ENCODE assay signal across 8 mouse cellular contexts in genomic region chr4:129120520-129121445, GRCm38 (mm10). TPM values are rescaled to one million over a fixed set of nuclear protein-coding genes. Genes with fewer than 3 reads are reported as not detected.
DNase-seq lines count a peak whose midpoint lies in the region; ATAC-seq and TF ChIP-seq lines count a peak whose summit lies in the region.

No protein-coding gene starts in this region.

- H3K36me3 ChIP-seq in intestine, embryonic 16.5 days (ENCODE audit: control insufficient read depth, insufficient read depth, low read length): no peaks in the 10 kb centered on the region
- no peaks in the 10 kb centered on the region for H3K36me3 ChIP-seq in liver, embryonic 11.5 days (ENCODE audit: control insufficient read depth, insufficient read depth, low read length)
- H3K36me3 ChIP-seq in midbrain, embryonic 16.5 days (ENCODE audit: control insufficient read depth, insufficient read depth, low read length): no peaks in the 10 kb centered on the region
- H3K36me3 ChIP-seq in stomach, embryonic 16.5 days (ENCODE audit: control insufficient read depth, insufficient read depth, low read length): no peaks in the 10 kb centered on the region

- ATAC-seq in intestine, embryonic 16.5 days: peak; percentile 76
- ATAC-seq in liver, embryonic 11.5 days (replicated peaks; ENCODE audit: low FRiP score): peak; percentile 51; the same call in 1 of the 2 replicates
- ATAC-seq in midbrain, embryonic 16.5 days: peak; percentile 41
- ATAC-seq in stomach, embryonic 16.5 days (ENCODE audit: insufficient read depth, low FRiP score): peak; percentile 72; the same call in 1 of the 2 replicates

- no peaks in the 10 kb centered on the region for H3K9me3 ChIP-seq in intestine, embryonic 16.5 days (ENCODE audit: control insufficient read depth, low read length)
- no peaks in the 10 kb centered on the region for H3K9me3 ChIP-seq in liver, embryonic 11.5 days (ENCODE audit: control insufficient read depth, low read length)
- no peaks in the 10 kb centered on the region for H3K9me3 ChIP-seq in midbrain, embryonic 16.5 days (replicated peaks; ENCODE audit: control insufficient read depth, low read length, poor library complexity, severe bottlenecking)
- no peaks in the 10 kb centered on the region for H3K9me3 ChIP-seq in stomach, embryonic 16.5 days (replicated peaks; ENCODE audit: control insufficient read depth, low read length)

- peak; percentile 61 to 67 for DNase-seq in cerebellum, postnatal 14 days
- no peak for DNase-seq in cerebellum, adult 11 months
- peak; percentile 84 to 88 for DNase-seq in adrenal gland, postnatal 36 days
- DNase-seq in gastrocnemius, adult 2 months: peak; percentile 68
- peak; percentile 85 for DNase-seq in liver, embryonic 11.5 days (ENCODE audit: low spot score)

- H3K4me1 ChIP-seq in intestine, embryonic 16.5 days (ENCODE audit: control insufficient read depth, insufficient read depth, low read length): peaks cover 12% of the 10 kb centered on the region
- H3K4me1 ChIP-seq in liver, embryonic 11.5 days (replicated peaks; ENCODE audit: control insufficient read depth, insufficient read depth, low read length): peaks cover 18% of the 10 kb centered on the region
- peaks cover 22% of the 10 kb centered on the region for H3K4me1 ChIP-seq in midbrain, embryonic 16.5 days (ENCODE audit: control insufficient read depth, insufficient read depth, low read length)
- H3K4me1 ChIP-seq in stomach, embryonic 16.5 days (ENCODE audit: control insufficient read depth, insufficient read depth, low read length): peaks cover 13% of the 10 kb centered on the region

- peak overlapping the region; percentile 55 for H3K4me3 ChIP-seq in gastrocnemius, adult 2 months
- peak overlapping the region; percentile 52 for H3K4me3 ChIP-seq in intestine, embryonic 16.5 days (ENCODE audit: low read length)
- H3K4me3 ChIP-seq in liver, embryonic 11.5 days (ENCODE audit: low read depth, low read length): peak overlapping the region; percentile 47
- H3K4me3 ChIP-seq in midbrain, embryonic 16.5 days (ENCODE audit: low read depth, low read length): peak overlapping the region; percentile 47
- peak overlapping the region; percentile 47 for H3K4me3 ChIP-seq in stomach, embryonic 16.5 days (replicated peaks; ENCODE audit: low read length)

- H3K27ac ChIP-seq in gastrocnemius, adult 2 months: no peak overlapping the region
- H3K27ac ChIP-seq in intestine, embryonic 16.5 days (ENCODE audit: low read length): no peak overlapping the region
- no peak overlapping the region for H3K27ac ChIP-seq in liver, embryonic 11.5 days (ENCODE audit: low read depth, low read length)
- H3K27ac ChIP-seq in midbrain, embryonic 16.5 days (ENCODE audit: low read length): peak overlapping the region; percentile 8; the same call in 1 of the 2 replicates
- no peak overlapping the region for H3K27ac ChIP-seq in stomach, embryonic 16.5 days (ENCODE audit: low read length)

- TF ChIP-seq CTCF in gastrocnemius, adult 2 months (IDR thresholded peaks at IDR 0.05): peak; percentile 24; the same call in 1 of the 2 replicates

- intact Hi-C loops in gastrocnemius, adult 2 months (cut with DNase I): no loop called here

- 1% methylated on average over 54 of the region's 59 CpGs for WGBS in intestine, embryonic 16.5 days
- 2% methylated on average over 53 of the region's 59 CpGs for WGBS in liver, embryonic 11.5 days
- under 1% methylated on average over 50 of the region's 59 CpGs for WGBS in midbrain, embryonic 16.5 days
- 1% methylated on average over 56 of the region's 59 CpGs for WGBS in stomach, embryonic 16.5 days

- peaks cover 26% of the 10 kb centered on the region for H3K27me3 ChIP-seq in intestine, embryonic 16.5 days (replicated peaks; ENCODE audit: control insufficient read depth, insufficient read depth, low read length)
- peaks cover 53% of the 10 kb centered on the region for H3K27me3 ChIP-seq in liver, embryonic 11.5 days (replicated peaks; ENCODE audit: control insufficient read depth, insufficient read depth, low read length)
- H3K27me3 ChIP-seq in midbrain, embryonic 16.5 days (ENCODE audit: control insufficient read depth, insufficient read depth, low read depth, low read length): peaks cover 12% of the 10 kb centered on the region
- peaks cover 23% of the 10 kb centered on the region for H3K27me3 ChIP-seq in stomach, embryonic 16.5 days (ENCODE audit: control insufficient read depth, insufficient read depth, low read length)

- H3K4me2 ChIP-seq in intestine, embryonic 16.5 days (ENCODE audit: low read depth, low read length): peak overlapping the region; percentile 91
- H3K4me2 ChIP-seq in liver, embryonic 11.5 days: peak overlapping the region; percentile 80
- H3K4me2 ChIP-seq in midbrain, embryonic 16.5 days (ENCODE audit: low read length): peak overlapping the region; percentile 94
- peak overlapping the region; percentile 90 for H3K4me2 ChIP-seq in stomach, embryonic 16.5 days (ENCODE audit: low read depth, low read length)

- peak overlapping the region; percentile 7; the same call in 1 of the 2 replicates for H3K9ac ChIP-seq in intestine, embryonic 16.5 days (ENCODE audit: low read depth, low read length)
- no peak overlapping the region for H3K9ac ChIP-seq in liver, embryonic 11.5 days (ENCODE audit: low read depth, low read length)
- peak overlapping the region; percentile 85 for H3K9ac ChIP-seq in midbrain, embryonic 16.5 days (ENCODE audit: low read depth, low read length)
- H3K9ac ChIP-seq in stomach, embryonic 16.5 days (ENCODE audit: low read length): peak overlapping the region; percentile 29; the same call in 1 of the 2 replicates

RNA-seq across cellular contexts. Expression of gene Hpca, which starts 1.1 kb away (rescaled TPM):
- 1 to 10 TPM; 1.2 to 1.3 TPM for total RNA-seq in adrenal gland, postnatal 36 days (2021)
- not detected for total RNA-seq in gastrocnemius, adult 2 months (2021)
- 4.0 and 4.5 TPM in 2 replicates for polyA plus RNA-seq in intestine, embryonic 16.5 days (2015; fragmentation: Nextera tagmentation; extraction: Ambion mirVana)
- 3.1 and 4.4 TPM in 2 replicates for polyA plus RNA-seq in liver, embryonic 11.5 days (2014; fragmentation: Nextera tagmentation; extraction: Ambion mirVana)
- polyA plus RNA-seq in midbrain, embryonic 16.5 days (2015; fragmentation: Nextera tagmentation; extraction: Ambion mirVana): 85.5 and 130 TPM in 2 replicates
- polyA plus RNA-seq in stomach, embryonic 16.5 days (2015; fragmentation: Nextera tagmentation; extraction: Ambion mirVana): 1.8 and 2.0 TPM in 2 replicates

RNA-seq across cellular contexts. Expression of gene Tmem54, which starts 15.4 kb away (rescaled TPM):
- total RNA-seq in adrenal gland, postnatal 36 days (2021): not detected
- not detected for total RNA-seq in gastrocnemius, adult 2 months (2021)
- polyA plus RNA-seq in intestine, embryonic 16.5 days (2015; fragmentation: Nextera tagmentation; extraction: Ambion mirVana): 159 and 167 TPM in 2 replicates
- polyA plus RNA-seq in liver, embryonic 11.5 days (2014; fragmentation: Nextera tagmentation; extraction: Ambion mirVana): 2.3 and 3.3 TPM in 2 replicates
- not detected in 2 replicates for polyA plus RNA-seq in midbrain, embryonic 16.5 days (2015; fragmentation: Nextera tagmentation; extraction: Ambion mirVana)
- polyA plus RNA-seq in stomach, embryonic 16.5 days (2015; fragmentation: Nextera tagmentation; extraction: Ambion mirVana): 44.2 and 53.2 TPM in 2 replicates

RNA-seq across cellular contexts. Expression of gene Fndc5, which starts 16.0 kb away (rescaled TPM):
- total RNA-seq in adrenal gland, postnatal 36 days (2021): 1 to 10 TPM; 2.2 to 7.2 TPM
- 100 to 1,000 TPM in 1 of 2 experiments, 10 to 100 TPM in 1; 52.1 to 132 TPM for total RNA-seq in gastrocnemius, adult 2 months (2021)
- 1.5 and 2.2 TPM in 2 replicates for polyA plus RNA-seq in intestine, embryonic 16.5 days (2015; fragmentation: Nextera tagmentation; extraction: Ambion mirVana)
- 1.8 and 2.0 TPM in 2 replicates for polyA plus RNA-seq in liver, embryonic 11.5 days (2014; fragmentation: Nextera tagmentation; extraction: Ambion mirVana)
- 5.9 and 6.2 TPM in 2 replicates for polyA plus RNA-seq in midbrain, embryonic 16.5 days (2015; fragmentation: Nextera tagmentation; extraction: Ambion mirVana)
- 1.3 and 2.6 TPM in 2 replicates for polyA plus RNA-seq in stomach, embryonic 16.5 days (2015; fragmentation: Nextera tagmentation; extraction: Ambion mirVana)

Comparison
In these comparisons a context has a peak if more than half of its experiments do, and no peak if none do; other contexts are left out.
1. RNA of gene Hpca, which starts 1.1 kb away (polyA plus RNA-seq): 85.5 to 130 TPM in midbrain, embryonic 16.5 days; 3.1 to 4.4 TPM in liver, embryonic 11.5 days, 4.0 to 4.5 TPM in intestine, embryonic 16.5 days and 1.8 to 2.0 TPM in stomach, embryonic 16.5 days; every median in the first group is over 10 times any median in the second.
2. RNA of gene Tmem54, which starts 15.4 kb away (polyA plus RNA-seq): 159 to 167 TPM in intestine, embryonic 16.5 days and 44.2 to 53.2 TPM in stomach, embryonic 16.5 days; 2.3 to 3.3 TPM in liver, embryonic 11.5 days and not detected in midbrain, embryonic 16.5 days; every median in the first group is over 10 times any median in the second.
3. Peak in every context shown above with its lines, with median percentiles within 50 percentile points of each other: H3K4me3 ChIP-seq, ATAC-seq and H3K4me2 ChIP-seq.